Mouse (Mus musculus) thymus, postnatal 4 days (tissue): Measurements from ENCODE around the gene Akap6.
A peak's percentile ranks its signal among the peaks of the same experiment; 100 is the strongest.

Source experiments
- DNase-seq: peaks from one replicate; pipeline ENCODE4 v3.0.0; 2021

Akap6 gene

GRCm38 (mm10) chr12:52699146-52699545 lies at the start of gene Akap6:
Gene Akap6, plus strand, starts transcription at chr12:52699383.
- DNase-seq, result no peak

DNA sequence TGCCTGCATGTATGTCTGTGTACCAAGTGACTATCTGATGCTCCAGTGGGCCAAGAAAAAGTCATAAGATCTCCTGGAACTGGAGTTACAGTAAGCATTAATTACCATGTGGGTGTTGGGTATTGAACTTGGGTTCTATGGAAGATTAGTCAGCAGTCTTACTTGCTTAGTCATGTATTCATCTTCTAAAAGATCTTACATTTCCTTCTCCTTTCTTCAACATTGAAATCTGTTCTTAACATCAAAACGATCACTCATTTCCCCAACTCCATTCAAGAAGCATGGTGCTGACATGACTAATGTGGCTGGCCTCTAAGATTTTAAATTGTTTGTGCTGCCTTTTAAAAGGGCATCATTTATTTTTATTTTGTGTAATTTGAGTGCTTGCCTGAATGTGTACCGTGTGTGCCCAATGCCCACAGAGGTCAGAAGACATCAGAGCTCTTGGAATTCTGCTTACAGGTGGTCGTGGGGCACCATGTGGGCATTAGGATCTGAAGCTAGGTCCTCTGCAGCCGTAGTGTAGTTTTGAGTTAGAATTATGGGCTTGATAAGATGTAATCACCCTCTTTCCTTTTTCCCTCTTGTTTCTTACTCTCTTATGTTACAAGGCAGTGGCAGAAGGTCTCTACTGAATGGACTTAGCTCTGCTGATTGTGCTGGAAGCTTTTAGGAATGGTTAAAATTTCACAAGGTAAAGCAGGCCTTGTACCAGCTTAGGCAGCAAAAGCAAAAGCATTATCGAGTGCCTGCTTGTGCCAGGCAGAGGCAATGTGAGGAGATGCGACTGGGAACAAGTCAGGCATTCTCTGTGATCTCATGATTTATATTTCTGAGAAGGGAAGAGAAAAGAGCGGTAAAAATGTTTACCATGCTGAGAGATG lies 36.0 kb upstream of the Akap6 start:
- DNase-seq, result no peak

DNA sequence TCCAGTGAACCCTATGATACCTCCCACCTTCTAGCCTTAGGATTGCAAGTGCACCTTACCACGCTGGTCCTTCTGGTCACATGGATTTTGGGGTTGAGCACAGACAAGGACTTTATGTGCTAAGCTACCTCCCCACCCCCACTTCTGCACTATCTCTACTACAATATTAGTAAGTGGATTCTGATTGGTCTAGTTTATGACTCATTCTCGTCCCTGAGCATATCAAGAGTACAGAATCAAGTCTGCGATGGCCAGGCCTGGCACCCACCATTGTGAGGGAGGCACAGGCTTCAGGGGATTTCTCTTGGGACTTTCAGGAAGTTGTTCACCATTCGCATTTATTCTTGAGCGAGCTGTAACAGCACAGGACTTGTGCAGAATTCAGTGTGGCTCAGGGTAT lies 34.2 kb upstream of the Akap6 start:
- no peak for DNase-seq

GRCm38 (mm10) chr12:52671436-52671835 lies 27.7 kb upstream of the Akap6 start:
- DNase-seq, result no peak

- no peak for DNase-seq
Measured at GRCm38 (mm10) chr12:52671943-52672342, 27.2 kb upstream of the Akap6 start.

GRCm38 (mm10) chr12:52673361-52673960 lies 25.7 kb upstream of the Akap6 start:
- no peak for DNase-seq

- DNase-seq, result no peak
Measured at GRCm38 (mm10) chr12:52675010-52675409, 24.2 kb upstream of the Akap6 start.

DNA sequence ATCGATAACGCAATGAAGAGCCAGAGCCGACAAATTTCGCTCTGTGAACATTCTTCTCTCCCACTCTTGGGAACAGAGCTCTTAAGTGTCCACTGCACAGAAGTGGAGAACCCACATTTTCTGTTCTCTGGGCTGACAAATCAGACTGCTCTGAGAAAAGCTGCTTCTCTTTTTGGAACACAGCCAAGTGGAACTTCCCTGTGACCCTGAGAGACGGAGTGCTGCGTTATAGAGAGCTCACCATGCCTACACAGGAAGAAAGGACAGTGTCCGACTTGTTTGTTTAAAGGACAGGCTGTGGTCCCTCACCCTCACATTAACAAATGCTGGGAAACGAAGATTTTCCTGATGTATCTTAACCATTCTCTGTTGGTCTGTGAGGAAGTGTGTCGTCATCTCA lies 11.8 kb upstream of the Akap6 start:
- DNase-seq, result no peak

GRCm38 (mm10) chr12:52688712-52689111 lies 10.5 kb upstream of the Akap6 start:
- DNase-seq, result no peak

DNA sequence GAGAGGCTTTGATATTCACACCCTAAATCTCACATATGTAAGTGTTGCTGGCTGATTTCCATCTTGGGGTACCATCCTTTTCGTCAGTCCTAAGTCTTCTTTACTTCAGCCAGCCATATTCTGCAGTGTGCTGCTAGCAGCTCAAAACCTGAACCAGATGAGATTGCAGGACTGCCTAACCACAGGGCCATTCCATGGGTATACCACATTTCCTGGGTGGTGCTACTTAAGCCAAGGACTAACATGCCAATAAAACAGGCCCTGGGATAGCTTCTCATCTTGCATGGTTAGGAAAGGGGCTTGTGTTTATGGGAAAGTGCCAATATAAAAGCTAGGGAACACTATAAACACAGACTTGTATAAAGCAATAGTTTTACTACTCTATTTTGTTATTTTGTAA lies 7.6 kb upstream of the Akap6 start:
- DNase-seq, result no peak

- DNase-seq, result peak; percentile 26
Measured at GRCm38 (mm10) chr12:52692290-52692974, 6.8 kb upstream of the Akap6 start.

- no peak for DNase-seq
Measured at GRCm38 (mm10) chr12:52697407-52698109, 1.6 kb upstream of the Akap6 start.

GRCm38 (mm10) chr12:52698276-52698930 lies 780 bp upstream of the Akap6 start:
- DNase-seq, result no peak

DNA sequence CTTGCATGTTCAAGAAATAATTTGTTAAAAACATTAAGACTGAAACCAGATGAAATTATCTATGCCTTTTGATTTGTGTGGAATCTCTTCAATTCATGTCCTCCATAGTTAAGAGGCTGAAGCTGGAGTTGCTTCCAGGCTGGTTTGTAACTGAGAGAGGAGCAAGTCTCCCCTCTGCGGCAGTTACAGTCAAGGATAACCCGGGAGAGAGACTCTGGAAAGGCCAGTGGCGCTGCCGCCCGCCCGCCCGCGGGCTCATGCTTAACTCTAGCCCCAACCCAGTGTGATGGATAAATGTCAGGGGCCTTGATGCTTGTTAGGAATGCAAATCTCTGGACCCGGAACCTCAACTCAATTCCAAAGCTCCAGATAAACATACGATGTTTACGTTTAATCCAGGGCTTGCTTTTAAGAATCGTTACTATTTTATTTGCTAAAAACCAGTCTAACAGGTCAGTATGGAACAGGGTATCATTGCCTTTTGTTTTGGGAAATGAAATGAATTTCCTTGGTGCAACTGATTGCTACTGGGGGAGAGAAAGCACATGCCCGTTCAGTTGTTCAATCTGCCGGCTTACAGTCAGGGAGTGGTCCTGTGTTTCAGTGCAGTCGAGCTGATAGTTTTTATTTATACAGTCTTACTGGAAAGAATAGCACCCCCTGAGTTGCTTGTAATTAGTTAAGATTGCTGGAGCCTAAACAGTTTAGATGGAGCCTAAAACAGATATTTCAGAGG lies 946 bp downstream of the Akap6 start:
- DNase-seq, result no peak

GRCm38 (mm10) chr12:52700697-52701191 lies 1.6 kb downstream of the Akap6 start:
- no peak for DNase-seq

GRCm38 (mm10) chr12:52701201-52701641 lies 2.0 kb downstream of the Akap6 start:
- DNase-seq, result peak; percentile 63

DNA sequence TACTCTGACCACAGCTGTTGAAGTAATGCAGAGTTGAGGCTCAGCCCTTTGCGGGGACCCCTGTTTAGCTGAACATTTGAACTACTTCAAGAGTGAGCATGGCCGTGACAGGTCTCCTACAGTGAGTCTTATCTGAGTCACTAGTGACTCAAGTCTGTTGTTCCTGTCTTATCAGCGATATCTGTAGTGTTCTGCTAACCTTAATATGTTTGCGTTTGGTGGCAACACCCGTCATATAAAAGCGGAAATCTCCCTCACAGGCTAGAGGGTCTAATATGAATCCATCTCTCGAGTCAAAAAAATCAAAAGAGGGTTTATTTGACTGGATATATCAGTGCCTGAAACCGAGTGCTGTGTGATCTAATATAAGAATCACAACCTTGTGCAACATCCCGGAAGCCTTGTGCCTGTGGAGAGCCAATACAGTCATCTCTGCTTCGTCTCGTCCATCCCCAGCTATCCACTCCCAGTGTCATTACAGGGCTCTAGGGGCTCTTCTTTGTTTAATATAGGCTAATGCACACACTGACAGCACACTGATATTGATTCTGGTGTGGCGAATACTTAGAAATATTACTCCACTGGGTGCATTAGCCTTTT lies 3.3 kb downstream of the Akap6 start:
- DNase-seq, result no peak

- no peak for DNase-seq
Measured at GRCm38 (mm10) chr12:52704081-52704480, 4.9 kb downstream of the Akap6 start.

GRCm38 (mm10) chr12:52704810-52705209 lies 5.6 kb downstream of the Akap6 start:
- no peak for DNase-seq

DNA sequence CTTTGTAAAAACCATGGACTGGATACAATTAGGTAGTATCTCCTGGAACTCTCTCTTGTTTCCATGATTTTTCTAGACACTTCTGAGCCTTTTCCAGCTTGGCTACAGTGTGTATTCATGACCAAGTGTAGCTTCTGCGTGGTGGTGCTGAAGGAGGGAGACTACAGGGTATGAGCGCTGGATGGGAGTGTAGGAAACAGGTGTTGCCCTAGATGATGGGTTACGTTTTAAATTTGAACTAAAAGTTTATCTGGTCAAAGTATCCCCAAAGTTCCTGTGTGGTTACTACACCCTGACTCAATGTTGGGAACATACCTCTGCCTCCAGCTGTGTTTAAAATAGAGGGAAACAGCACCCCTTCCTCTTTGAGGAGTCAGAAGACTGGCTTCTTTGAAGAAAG lies 12.2 kb downstream of the Akap6 start:
- DNase-seq, result no peak
